Mouse (Mus musculus): ENCODE data around the gene Snn.

Snn gene

GRCm38 (mm10) chr16:11084181-11084580 lies 23.4 kb downstream of the Snn start:
- no peak for ATAC-seq (ENCODE audit: low TSS enrichment)

GRCm38 (mm10) chr16:11086299-11086698 lies 25.6 kb downstream of the Snn start:
- no peak for ATAC-seq (ENCODE audit: low TSS enrichment)

DNA sequence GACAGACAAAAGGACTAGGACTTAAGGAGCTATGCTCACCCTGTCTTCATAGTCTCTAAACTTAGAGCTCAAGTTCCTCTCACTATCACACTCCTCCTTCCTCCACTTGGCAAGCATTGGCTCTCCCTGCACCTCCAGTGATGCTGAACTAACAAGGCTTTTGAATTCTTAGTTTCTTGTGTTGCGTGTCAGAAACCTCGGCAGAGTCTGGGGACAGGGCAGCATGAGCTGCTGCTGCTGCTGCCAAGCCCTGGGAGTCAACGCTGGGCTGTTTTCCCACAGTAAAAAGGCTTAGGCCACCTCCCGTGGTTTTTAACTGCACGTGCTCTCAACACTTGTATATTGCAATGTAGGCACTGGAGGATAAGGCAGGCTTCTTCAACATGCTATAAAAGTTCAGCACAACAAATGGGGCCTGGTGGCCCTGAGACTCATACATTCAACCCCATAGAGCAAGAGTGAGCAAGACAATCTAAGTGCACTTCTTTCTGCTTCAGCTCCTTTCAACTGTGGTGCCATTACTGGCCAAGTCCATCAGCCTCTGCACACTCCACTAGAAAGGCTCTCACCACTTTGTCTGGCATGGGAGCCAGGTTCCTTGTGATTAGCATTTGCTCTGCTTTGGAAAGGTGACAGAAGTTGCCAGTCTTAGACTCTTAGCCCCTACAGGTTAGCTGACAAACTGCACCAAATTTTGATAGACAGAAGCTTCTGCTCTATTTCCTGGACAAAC lies 26.3 kb downstream of the Snn start:
- peak; percentile 36 for ATAC-seq (ENCODE audit: low TSS enrichment)

DNA sequence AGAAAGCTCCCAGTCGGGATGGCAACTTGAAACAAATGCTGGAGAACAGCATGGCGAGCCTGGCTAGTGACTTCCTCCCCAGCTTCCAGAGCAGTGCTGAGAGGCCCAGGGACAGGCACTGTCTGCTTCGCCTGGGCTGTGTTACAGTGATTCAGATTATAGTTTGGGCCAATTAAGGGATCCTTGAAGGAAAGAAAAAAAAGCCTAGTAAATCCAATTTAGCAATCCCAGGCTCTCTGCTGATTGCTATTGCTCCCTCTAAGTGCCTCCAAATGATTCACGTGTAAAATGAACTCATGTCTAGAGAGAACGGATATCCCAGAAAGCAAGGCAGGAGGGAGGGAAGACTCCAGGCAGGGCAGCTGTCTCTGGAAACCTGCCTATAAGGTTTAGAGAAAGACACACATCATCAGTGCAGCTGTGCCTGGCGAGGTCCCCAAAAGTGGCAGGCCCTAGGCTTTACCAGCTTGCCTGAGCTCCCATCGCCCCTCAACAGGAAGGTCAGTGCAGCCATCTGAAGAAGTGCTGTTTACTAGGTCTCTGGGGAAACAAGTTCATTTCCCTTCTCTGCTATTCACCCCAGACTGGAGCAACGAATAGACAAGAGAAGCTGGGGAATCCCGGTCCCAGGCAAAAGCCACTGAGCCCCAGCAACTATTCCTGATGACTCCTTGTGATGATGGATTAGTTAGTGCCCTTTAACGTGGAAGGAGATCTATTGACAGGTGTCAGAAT lies 30.3 kb downstream of the Snn start:
- peak; percentile 6; the same call in 1 of the 2 replicates for ATAC-seq (ENCODE audit: low TSS enrichment)

- no peak for ATAC-seq (ENCODE audit: low TSS enrichment)
Observed at GRCm38 (mm10) chr16:11092061-11092460, 31.3 kb downstream of the Snn start.

GRCm38 (mm10) chr16:11092523-11092922 lies 31.8 kb downstream of the Snn start:
- ATAC-seq (ENCODE audit: low TSS enrichment): peak; percentile 82

DNA sequence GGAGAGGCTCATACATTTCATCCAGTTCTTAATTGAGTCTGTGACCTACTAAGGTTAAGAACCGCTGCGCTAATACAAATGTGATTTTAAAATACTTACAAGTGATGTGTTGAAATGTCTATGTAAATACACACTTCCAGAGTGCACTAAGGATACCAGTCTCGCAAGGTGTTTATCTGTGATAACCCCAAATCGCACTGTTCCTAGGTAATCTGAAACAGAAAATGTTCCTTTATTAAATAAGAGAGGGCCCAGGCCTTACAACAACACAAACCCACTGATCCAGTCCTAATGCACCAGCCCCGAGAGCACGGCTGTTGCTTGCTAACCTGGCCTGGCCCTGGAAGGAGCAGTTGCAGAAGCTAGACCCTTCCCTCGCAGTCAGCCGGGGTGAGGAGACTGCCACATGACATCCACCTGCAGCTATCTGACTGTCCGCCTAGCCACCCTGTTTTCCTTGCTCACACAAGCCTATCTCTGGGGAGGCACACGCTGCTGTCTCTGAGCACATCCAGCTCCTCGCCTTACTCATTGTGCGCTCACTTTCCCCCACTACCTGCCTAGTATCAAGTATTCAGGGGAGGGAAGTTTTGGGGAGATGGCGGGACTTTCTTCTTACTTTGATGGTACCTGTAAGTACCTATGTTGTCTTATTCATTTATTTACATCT lies 33.1 kb downstream of the Snn start:
- no peak for ATAC-seq (ENCODE audit: low TSS enrichment)

GRCm38 (mm10) chr16:11097301-11097700 lies 36.6 kb downstream of the Snn start:
- no peak for ATAC-seq (ENCODE audit: low TSS enrichment)

DNA sequence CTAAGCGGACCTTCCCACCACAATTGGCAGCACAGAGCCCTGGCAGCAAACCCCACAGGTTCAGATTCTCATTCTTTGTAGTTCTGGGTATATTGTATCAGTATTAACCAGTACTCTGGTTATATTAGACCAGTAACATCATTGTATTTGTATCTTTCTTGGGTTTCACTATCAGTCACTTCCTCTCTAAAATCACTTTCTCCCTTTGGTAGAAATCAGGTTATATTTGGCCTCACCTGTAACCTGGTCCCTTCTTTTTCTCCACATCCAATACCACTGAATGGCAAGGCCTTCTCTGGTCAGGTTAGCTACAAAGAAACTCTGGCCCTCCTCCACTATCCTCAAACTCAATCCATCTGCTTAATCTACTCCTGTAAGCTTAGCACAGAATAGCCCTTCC lies 44.2 kb downstream of the Snn start:
- no peak for ATAC-seq (ENCODE audit: low TSS enrichment)

- peak; percentile 77; the same call in 1 of the 2 replicates for ATAC-seq (ENCODE audit: low TSS enrichment)
Observed at GRCm38 (mm10) chr16:11109198-11109740, 48.5 kb downstream of the Snn start.

DNA sequence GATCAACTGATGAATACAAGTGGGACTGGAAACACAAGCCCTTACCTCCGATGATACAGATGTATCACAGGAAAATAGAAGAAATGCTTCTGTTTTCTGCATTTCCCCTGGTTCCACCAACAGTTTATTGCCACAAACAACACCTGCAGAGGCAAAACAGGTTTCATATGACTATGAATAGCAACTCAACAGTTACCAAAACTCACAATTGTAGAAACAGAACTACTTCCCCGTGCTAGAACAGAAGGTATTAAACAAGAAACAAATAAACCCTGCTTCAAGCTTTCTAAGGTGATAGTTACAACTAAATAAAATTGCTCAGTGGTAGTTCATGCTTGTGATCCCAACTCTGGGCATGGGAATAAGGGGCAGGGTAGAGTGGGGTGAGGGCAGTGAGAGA lies 61.9 kb downstream of the Snn start:
- ATAC-seq (ENCODE audit: low TSS enrichment): no peak

DNA sequence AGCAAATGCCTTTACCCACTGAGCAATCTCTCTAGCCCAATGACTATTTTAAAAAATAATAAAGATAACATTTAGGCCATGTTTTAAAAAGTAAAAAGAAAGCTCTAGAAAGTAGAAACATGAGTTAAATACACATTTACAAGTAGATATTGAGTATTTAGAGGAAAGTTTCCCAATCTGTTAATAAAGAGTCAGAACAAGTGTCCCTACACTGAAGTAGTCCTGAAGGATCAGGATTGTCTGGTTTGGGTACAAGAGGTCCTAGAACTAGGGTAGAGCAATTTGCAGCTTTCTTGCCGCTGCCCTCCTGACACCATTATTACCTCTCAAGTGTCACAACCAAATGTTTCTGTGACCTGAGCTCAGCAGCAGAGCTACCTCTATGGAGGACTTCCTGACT lies 63.4 kb downstream of the Snn start:
- ATAC-seq (ENCODE audit: low TSS enrichment): no peak

Data from frontal cortex, adult (tissue).